Mouse (Mus musculus): ENCODE measurements around the gene AL607142.1.

Gene AL607142.1

DNA sequence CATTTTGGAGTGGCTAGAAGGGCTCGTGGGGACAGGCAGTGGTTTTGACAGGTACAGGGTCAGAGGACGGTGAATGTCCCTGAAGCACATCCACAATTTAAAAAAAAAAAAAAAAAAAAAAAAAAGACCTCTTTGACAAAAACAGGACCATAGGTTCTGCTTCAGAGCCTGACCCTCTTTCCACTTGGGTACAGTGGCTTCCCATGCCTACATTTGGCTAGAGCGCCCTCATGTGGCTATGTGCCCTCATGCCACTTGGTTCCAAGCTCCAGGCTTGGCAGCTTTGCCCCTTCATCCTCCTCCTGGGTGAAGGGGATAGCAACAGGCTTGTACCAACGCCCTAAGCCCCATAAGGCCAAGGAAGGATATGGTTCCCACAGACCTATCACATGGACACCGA lies 39.8 kb downstream of the AL607142.1 start:
- peak; percentile 59 for DNase-seq (ENCODE audit: low spot score)

DNA sequence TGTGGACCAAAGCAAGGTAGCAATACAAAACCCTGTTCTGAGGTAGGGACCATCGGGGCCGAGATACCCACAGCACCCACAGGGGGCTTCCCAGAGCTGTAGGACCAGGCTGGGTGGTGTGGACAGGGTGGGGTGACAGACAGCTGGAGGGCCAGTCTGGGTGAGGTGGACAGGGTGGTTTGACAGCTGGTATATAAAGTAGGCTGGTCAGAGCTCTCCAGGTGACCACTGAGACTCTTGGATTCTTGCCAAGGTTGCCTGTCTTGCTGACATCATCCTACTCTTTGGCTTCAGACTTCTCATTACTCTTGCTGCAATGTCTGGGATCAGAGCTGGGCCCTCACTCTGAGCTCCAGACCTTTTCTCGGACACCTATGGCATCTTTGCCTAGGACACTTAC lies 41.6 kb downstream of the AL607142.1 start:
- no peak for DNase-seq (ENCODE audit: low spot score)

DNA sequence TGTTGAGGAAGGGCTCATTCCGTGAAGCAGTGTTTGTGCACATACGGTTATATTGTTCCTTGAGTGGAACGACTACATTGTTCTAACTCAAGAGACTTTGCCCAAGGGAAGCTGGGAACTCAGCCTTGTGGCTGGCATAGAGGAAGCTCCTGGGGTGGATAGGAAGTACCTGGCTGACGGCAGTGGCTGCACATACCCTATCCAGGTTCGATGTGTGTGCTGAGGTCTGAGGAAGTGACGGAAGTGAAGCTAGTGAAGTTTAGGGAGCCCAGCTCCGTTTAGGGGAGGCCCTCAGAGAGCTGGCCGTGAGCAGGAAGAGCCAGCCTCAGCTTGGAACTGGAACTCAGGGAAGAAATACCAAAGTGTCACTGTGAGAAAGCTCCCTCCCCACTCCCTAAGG lies 43.0 kb downstream of the AL607142.1 start:
- DNase-seq (ENCODE audit: low spot score): no peak

DNA sequence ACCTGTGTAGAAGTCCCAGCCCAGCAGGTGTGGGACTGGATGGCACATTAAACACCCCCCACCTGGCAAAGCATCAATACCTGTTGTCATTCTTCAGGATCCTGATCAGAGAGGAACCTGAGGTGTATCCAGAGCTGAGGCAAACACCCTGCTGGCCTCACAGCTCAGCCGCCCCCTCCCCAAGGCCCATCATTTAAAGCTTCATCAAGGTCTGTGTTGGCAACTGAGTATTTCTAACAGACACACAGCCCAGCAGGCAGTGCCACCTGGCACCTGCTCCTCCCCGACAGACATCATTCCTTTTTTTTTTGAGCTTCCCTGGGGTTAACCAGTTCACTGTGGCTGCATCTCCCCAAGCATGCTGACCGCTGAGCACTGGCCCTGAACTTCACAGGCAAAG lies 50.7 kb downstream of the AL607142.1 start:
- DNase-seq (ENCODE audit: low spot score): no peak

DNA sequence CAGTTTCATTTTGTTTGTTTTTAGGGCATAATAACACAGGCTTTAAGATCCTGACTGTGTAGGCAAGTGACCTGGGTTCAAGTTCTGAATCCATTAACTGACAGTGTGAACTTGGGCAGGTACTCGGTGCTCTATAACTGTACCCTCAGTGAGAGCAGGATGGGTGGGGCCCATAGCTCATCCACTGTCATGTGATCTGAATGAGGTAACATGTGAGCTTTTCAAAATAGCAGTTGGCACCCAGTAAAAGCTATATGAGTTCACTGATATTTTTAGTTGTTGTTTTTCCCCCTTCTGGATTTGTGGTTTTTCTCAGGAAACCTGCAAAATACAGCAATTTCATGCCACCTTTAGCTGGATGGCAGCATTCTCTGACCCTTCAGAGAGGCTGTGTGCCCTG lies 51.5 kb downstream of the AL607142.1 start:
- no peak for DNase-seq (ENCODE audit: low spot score)

DNA sequence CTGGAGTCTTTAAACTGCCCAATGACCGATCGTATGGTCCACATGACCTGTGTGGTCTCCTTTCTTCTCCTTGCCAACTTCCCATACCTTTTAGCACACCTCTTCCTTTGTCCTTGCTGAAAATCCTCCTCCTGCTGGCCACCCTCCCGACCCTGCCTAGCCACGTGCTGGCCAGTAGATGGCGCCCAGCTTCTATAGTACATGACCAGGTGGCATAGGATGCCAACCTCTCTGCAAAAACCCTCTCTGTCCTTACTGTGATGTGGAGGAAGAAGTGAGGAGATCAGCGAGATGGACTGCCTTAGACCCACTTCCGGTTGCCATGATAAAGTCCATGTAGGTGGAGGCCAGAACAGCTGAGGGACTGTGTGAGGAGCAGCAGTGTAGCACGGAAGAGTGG lies 55.5 kb downstream of the AL607142.1 start:
- DNase-seq (ENCODE audit: low spot score): peak; percentile 73

DNA sequence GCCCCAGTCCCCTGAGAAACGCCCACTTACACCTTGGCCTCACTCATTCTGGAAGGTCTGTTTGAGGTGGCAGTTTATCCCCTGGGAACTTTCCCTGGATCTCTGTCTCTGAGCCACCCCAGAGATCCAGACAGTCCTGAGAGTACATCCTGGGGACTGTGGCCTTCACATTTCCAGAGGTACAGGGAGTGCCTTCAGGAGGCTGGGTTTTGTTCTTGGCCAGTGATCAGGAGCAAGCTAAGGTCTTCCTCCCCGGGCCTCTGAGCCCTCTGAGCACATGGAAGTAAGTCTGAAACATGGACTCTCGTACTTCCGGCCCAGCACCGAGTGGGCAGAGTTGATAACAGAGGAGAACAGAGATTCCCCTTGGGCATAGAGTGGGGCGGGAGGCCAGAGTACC lies 59.9 kb downstream of the AL607142.1 start:
- no peak for DNase-seq (ENCODE audit: low spot score)

DNA sequence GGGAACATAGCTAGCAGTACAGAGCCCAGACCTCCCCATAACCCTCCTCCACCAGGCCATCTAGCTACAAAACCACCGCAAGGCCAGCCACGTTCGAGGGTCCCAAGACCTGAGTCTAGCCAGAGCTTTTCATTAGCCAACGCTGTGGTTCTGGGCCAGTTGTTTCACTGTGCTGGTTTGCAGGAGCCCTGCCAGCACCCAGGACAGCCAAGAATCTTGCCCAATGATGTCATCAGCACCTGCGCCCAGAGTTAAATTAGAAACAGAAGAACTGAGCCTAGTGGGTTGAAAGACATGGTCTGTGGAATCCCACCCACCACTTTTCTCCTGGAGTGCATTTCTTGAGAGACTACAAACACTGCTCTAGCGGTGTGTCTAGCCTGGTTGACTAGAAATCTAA lies 61.3 kb downstream of the AL607142.1 start:
- DNase-seq (ENCODE audit: low spot score): no peak

DNA sequence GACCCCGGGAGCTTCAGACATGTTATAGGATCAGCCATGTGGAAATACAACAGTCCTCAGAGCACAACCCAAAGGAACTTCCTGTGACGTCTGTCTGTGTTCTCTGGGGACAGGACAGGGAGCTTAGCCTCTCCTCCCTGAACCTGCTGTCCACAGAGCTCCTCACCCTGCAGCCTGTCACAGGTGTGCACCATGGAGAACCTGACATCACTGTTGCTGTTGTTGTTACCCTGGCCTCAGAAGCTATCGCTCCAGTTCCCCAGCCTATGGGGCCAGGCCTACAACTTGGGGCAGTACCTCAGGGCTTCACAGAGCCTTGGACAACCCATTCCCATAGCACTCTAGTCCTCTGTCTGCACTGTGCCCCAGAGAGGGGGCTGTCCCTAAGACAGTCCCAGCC lies 62.5 kb downstream of the AL607142.1 start:
- no peak for DNase-seq (ENCODE audit: low spot score)

DNA sequence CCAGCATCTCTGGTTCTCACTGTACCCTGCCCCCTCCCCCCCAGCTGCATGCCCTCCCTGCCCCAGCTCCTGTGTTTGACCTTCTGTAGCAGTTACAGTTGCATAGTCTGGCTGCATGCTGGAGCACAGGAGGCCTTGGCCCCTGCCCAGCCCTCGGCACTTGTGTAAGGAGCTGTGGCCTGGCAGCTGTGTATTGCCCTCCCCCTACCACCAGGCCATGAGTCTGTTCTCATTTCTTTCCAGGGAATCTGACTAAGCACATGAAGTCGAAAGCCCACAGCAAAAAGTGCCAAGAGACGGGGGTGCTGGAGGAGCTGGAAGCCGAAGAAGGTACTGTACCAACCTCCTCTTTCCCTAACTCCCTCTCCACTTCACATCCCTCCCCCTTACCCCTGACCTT lies 63.2 kb downstream of the AL607142.1 start:
- DNase-seq (ENCODE audit: low spot score): no peak

DNA sequence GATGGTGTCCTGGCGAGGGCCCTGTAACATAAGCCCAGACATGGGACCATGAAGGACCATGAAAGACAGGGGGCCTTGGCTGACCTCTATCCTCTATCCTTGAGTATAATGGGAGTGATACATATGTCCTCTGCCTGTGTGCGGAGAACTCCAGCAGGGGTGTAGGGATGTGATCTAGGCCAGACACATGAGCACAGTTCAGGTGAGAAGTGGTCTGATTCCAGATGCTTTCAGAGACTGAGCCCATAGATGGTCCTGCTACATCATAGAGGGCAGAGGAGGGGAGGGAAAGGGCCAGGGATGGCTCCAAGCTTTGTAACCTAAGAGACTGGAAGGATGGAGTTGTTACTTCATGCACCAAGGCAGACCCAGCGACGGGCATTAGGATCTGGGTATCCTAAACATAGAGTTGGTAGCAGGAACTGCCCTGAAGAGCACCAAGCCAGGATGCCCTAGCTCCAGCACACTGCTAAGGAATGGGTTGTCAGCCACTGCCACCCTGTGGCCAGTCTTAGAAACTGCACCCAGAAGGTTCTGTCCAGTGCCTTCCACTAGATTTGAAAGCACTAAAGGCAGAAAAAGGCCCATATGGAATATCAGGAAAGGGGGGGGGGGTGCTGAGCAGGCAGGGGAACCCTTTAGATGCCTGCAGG lies 64.6 kb downstream of the AL607142.1 start:
- peak; percentile 46 for DNase-seq (ENCODE audit: low spot score)

DNA sequence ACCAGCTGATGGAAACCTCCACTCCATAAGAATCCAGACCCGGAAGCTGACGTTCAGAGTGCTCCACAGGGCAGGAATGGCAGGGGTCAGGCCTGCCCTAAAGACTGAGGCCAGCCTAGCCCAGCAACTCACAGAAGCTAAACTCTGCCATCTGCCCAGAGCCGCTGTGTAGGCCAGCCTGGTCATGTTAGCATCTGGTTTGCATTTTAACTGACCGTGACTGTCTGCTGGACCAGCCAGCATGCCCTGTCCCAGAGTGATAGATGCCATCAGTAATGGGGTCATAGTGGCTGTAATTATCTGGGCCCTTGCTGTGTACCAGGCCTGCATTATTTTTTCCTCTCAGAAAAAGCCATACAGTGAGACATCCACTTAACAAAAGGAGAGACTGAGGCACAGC lies 66.1 kb downstream of the AL607142.1 start:
- DNase-seq (ENCODE audit: low spot score): no peak

DNA sequence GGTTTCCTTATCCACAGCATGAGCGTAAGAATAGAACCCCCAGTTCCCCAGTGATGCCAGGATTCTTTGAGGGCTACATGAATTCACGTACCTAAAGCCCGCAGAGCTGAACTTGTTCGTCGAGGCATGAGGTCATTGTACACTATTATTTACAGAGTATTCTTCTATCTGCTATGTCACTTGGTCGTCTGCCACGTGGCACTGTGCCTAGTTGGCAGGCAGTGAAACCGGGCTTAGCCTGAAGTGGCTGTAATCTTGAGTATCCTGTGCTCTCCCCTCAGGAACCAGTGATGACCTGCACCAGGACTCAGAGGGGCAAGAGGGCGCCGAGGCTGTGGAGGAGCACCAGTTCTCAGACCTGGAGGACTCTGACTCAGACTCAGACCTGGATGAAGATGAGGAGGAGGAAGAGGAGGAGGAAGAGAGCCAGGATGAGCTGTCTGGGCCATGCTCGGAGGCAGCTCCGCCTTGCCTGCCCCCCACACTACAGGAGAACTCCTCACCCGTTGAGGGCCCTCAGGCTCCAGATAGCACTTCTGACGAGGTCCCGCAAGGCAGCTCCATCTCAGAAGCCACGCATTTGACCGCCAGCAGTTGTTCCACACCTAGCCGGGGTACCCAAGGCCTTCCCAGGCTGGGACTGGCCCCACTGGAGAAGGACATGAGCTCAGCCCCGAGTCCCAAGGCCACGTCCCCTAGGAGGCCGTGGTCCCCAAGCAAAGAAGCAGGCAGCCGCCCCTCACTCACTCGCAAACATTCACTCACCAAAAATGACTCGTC lies 66.8 kb downstream of the AL607142.1 start:
- peak; percentile 79 for DNase-seq (ENCODE audit: low spot score)

DNA sequence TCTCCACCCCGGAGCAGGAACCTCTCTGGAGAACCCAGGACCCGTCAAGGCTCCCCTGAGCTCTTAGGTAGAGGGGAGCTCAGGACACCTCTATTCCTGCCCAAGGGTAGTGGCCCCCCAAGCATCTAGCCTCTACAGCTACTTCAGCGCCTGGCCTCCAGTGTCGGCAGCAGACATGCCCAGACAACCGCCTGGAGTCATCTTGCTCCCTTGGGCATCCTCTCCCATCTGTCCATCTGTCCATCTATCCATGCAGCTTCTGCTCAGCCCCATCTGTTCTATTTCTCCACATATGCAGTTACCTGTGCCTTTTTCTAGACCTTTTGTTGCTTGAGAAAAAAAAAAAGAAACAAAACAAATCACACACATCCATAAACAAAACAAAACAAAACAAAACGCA lies 69.4 kb downstream of the AL607142.1 start:
- no peak for DNase-seq (ENCODE audit: low spot score)

DNA sequence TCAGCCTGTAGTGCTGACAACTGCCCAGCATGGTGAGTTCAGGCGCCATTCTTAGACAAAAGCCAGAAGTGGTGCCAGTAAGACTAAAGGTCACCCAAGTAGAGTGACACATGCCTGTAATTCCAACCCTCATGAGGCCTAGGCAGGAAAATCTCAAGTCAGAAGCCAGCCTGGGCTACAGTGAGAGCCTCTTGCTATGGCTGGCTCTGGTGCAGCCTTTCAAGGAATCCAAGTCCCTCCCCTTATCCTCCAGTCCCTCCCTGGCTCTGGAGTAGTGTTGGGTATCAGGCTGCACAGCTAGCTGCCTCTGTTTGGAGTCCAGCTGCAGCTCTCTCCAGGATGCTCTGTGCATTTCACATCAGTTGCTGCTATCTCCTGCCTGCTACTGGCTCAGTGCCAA lies 77.0 kb downstream of the AL607142.1 start:
- DNase-seq (ENCODE audit: low spot score): no peak

DNA sequence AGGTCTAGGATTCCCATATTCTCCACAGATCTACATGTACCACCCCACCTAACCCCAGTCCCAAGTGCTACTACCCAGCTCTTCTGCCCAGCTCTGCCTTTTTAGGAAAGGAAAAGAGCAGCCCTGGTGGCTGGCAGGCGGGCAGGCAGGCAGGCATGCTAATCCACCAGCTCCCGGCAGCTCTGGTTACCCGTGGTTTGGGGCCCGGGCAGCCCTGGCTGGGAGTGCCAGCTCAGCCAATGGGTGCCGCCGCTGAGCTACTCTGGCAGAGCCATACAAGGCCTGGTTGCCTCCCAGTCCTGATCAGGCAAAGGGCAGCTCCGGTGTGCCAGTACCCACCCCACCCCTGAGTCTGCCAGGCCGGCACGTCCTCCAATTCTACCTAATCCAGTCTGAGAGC lies 78.1 kb downstream of the AL607142.1 start:
- DNase-seq (ENCODE audit: low spot score): no peak
